Mouse (Mus musculus) heart, postnatal 10 days (tissue): Measurements from ENCODE around the gene Krt80. TPM values are rescaled to one million over a fixed set of nuclear protein-coding genes. Genes with fewer than 3 reads are reported as not detected.

Experiments
- DNase-seq, 2 experiments: peaks; one replicate each; pipeline ENCODE4 v3.0.0; 2021
- intact Hi-C: fragments of 180-260 bp; cut with DNase I; formaldehyde crosslinking; loops from one replicate; pipeline ENCODE4 v1.15.1; 2025
- total RNA-seq, 2 experiments: library from RNA; stranded (reverse); gene quantifications; 2 replicates each; pipeline ENCODE4 v1.2.3; 2021

Gene Krt80
- total RNA-seq, 2 experiments from 2014 or later, result 1.7 to 2.2 TPM

GRCm38 (mm10) chr15:101375956-101376775 is 6.2 kb upstream of the Krt80 start:
- intact Hi-C loops, result no loop called here
- DNase-seq, result no peak

DNA sequence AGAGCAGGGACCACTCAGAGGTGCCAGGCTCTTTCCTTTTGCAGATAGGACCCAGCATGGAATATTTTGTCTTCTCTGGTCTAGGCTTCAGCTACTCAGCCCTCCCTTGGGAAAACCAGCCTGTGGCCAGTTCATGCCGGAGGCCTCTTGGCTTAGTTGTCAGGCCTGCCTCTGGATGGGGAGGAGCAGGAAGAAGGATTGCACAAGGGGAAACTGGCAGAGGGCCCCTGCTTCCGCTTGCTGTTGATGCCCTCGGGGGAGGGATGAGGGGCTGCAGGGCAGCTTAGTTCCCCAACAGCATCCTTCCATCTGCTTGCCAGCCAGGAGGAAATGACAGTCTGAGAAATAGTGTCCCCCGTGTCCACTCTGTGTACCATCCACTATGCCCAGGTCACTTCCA is 4.9 kb upstream of the Krt80 start:
- peak; percentile 62 to 68 for DNase-seq
- intact Hi-C loops, result no loop called here

GRCm38 (mm10) chr15:101373286-101373898 is 3.4 kb upstream of the Krt80 start:
- intact Hi-C loops, result no loop called here

GRCm38 (mm10) chr15:101372131-101372977 is 2.4 kb upstream of the Krt80 start:
- intact Hi-C loops, result no loop called here
- DNase-seq, result no peak

More at GRCm38 (mm10) chr15:101373286-101373898, 3.4 kb upstream of the Krt80 start:
- no peak for DNase-seq

- no peak for DNase-seq
- intact Hi-C loops, result no loop called here
These were observed 1.4 kb upstream of the Krt80 start for GRCm38 (mm10) chr15:101371141-101371985.

- intact Hi-C loops, result no loop called here
- DNase-seq, result peak; percentile 66 to 68
These were observed 421 bp downstream of the Krt80 start for GRCm38 (mm10) chr15:101369382-101370100.

- DNase-seq, result no peak
- intact Hi-C loops, result no loop called here
These were observed 1.2 kb downstream of the Krt80 start for GRCm38 (mm10) chr15:101368502-101369381.

DNA sequence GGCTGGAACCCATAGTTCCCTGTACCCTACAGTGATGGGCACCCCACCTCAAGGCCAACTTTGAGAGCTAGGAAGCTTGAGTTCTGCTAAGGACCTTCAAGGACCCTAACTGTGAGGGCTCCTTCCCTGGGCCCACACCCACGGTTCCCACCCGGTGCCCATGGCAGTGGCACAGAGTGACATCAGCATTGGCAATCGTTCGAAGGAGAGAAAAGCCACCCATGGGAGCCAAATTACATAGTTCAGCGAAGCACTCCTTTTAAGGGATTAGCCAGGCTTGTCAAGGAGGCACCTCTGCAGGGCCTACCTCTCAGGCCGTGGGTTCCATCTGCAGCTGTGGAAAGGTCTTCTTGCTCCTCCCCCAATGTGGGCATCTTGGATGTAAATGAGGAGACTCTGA is 1.9 kb downstream of the Krt80 start:
- intact Hi-C loops, result no loop called here
- DNase-seq, result no peak

- intact Hi-C loops, result no loop called here
These were observed 2.5 kb downstream of the Krt80 start for GRCm38 (mm10) chr15:101367497-101367896.

DNA sequence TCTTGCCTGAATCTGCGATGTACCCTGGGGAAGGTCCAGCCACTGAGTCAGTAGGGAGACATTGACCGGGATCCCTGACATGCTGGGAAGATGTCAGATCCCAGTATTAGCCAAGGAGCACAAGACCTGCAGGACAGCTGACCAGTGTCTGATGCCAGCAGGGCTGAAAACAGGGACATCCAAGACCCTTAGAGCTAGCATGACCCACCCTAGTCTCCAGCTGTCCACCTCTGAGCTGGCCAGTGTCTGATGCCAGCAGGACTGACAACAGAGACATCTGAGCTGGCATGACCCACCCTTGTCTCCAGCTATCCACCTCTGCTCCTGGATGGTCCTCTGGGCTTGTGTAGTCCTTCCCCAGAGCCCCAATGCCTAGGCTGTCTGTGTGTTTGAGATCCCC is 3.0 kb downstream of the Krt80 start:
- DNase-seq, result no peak
- intact Hi-C loops, result no loop called here

More at GRCm38 (mm10) chr15:101367497-101367896, 2.5 kb downstream of the Krt80 start:
- no peak for DNase-seq

DNA sequence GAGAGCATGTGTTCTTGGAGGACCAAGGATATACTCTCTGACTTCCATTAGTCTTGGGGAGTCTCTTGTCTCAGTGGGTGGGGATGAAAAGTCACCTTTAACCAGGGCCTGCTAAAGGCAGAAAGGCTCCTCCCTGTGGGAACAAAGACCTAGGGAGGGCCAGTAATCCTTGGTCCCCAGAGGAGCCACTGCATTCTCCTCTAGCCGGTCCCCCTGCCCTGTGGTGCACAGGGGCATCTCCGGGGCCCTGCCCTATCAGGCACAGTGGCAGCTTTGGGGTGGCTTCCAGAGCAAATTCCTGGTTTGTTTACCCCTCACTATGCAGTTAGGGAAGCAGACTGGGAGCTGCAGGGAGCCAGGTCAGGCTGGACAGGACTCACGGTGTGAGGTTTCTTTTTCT is 3.5 kb downstream of the Krt80 start:
- intact Hi-C loops, result no loop called here
- no peak for DNase-seq

GRCm38 (mm10) chr15:101365721-101366120 is 4.2 kb downstream of the Krt80 start:
- intact Hi-C loops, result no loop called here
- DNase-seq, result no peak

DNA sequence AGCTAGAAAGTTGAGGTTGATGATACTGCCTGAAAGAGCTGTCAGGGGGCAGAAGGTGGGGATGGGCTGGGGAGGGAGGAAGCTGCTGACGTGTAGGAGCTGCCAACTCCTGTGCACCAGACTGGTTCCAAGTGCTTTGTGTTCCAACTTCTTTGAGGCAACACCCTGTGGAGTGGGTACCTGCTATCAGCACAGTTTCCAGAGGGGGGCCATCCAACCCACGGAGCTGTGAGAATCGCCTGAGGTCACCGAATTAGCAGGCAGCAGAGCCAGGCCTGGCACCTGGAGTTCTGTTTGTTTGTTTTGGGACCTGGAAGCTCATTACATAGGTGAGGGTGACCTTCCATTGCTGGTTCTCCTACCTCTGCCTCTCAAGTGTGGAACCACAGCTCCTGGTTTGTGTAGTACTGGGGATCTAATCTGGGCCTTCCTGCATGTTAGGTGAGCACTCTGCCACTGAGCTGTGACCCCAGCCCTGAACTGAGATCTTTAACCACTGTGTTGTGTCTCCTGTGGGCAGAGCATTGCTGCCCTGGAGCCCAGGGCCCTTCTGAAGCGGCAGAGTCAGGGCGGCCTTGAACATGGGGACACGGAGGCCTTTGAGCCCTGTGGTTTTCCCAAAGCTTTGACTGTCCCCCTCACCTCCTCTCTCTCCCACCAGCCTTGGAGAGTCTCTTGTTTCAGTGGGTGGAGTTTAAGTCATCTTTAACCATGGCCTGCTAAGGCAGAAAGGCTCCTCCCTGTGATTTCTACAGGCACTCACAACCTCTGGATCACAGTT is 4.9 kb downstream of the Krt80 start:
- intact Hi-C loops, result no loop called here
- no peak for DNase-seq

DNA sequence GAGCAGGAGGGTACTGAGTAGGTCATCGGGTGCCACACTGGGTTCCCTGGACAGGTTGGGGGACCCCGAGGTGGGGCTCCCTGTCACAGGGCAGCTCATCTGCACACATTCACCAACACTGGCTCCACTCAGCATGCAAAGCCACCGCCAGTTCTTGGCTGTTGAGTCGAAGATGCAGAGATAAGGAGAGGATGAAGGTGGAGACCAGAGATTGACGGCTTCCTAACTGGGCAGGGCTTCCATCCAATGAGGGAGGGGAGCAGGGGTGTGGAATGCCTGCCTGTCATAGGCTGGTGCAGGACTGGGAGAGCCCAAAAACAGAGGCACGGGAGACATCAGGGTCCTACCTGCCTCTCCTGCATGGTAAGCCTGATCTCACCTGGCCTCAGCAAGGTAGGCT is 5.5 kb downstream of the Krt80 start:
- intact Hi-C loops, result no loop called here
- no peak for DNase-seq

GRCm38 (mm10) chr15:101363933-101364332 is 6.0 kb downstream of the Krt80 start:
- intact Hi-C loops, result no loop called here
- DNase-seq, result no peak

DNA sequence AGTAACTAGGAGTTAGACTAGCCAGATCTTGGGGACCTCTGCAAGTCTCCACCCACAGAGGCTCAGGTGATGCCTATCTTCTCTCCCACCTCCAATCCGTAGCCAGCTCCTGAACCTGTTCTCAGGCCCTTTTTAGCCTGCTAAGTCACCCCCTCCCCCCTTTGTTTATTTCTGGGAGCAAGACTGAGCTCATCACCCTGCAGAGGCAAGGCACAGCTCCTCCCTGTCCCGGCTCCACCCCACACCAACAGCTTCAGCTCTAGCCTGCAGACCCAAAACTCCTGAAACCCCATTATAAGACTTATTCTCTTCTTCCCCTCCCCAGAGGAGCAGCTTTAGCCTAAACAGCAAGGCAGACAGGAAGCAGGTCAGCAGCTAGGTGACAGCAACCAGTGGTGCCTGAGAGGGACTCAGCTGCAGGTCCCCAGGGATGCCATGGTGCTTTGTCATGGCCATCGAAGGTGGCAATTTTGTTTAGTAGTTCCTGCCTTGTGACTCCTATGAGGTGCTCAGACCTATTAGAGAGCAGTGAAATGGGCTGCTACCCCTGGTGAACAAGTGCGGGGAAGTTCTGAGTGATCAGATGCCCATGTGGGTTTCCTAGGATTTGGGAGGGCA is 7.5 kb downstream of the Krt80 start:
- no peak for DNase-seq
- intact Hi-C loops, result no loop called here

- DNase-seq, result no peak
- intact Hi-C loops, result no loop called here
These were observed 14.6 kb downstream of the Krt80 start for GRCm38 (mm10) chr15:101355382-101355786.
